Mouse (Mus musculus): ENCODE results near the gene Atp2b1. TPM values are rescaled to one million over a fixed set of nuclear protein-coding genes. Genes with fewer than 3 reads are reported as not detected.
"Not testable (repeated sequence)": the region's sequence is repeated elsewhere in the genome, so short reads cannot be mapped to it uniquely, and the experiment has no call there.

The Atp2b1 gene
- total RNA-seq, 2 experiments from 2014 or later, result 1,023 to 1,033 TPM

GRCm38 (mm10) chr10:98962092-98962491 is 47.9 kb downstream of the Atp2b1 start:
- no peak for DNase-seq

DNA sequence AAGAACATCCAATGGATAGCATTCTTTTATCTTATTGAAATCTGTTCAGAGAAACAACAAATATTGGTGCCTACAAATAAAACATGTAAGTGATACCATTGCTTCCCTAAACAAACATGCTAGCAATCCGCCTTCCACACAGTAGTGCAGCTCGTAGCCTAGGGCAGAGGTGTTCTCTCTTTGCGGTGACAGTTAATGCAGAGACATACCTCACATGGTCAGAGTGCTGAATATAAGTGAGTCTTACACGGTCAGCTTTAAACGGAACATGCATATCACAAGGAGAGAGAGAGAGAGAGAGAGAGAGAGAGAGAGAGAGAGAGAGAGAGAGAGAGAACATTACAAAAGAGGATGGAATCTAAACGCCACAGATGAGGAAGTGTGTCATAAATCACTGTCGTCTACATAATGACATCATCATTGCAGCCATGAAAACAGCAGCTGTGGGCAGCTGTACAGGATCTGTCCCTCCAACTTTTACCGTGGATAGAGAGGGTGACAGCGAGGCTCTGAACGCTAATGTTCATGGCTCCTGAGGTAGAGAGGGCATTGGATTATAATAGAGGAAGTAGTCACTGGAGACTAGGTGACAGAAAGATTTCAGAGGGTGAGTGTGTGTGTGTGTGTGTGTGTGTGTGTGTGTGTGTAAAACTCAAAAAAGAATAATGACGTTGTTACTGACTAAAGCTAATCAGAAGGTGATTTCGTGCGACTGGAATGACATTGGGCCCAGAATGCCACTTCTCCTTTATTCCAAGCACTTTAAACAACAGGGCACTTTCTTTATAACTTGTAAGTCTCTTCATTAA is 52.4 kb downstream of the Atp2b1 start:
- no peak for DNase-seq

DNA sequence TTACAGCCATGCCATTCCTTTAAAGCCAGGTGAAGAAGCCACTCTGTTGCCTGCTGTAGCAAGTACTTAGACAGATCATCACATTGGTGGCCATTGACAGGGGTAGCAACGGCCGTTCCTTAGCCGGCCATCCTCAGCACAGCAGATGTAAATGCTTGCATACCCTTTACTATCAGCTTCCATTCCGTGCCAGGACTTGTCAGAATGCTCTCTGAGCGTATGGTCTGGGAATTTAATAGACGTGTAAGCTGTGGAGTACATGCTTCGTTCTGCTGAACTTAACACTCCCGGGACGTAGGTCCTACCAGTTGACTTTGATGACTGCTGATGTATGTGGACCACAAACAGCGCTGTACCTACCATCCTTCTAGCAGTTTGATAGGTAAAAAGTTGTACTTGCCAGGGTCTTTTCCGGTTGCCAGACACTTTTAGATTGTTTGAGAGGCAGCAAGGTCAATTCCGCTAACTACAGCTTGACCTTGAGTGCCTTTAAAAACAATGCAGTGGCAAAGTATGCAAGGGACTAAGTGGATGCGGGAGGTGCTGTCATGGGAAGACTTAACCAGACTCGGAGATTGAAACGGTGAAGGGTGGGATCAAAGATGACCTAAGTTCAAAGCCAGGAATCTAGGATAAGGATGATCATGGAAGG is 53.2 kb downstream of the Atp2b1 start:
- no peak for DNase-seq

DNA sequence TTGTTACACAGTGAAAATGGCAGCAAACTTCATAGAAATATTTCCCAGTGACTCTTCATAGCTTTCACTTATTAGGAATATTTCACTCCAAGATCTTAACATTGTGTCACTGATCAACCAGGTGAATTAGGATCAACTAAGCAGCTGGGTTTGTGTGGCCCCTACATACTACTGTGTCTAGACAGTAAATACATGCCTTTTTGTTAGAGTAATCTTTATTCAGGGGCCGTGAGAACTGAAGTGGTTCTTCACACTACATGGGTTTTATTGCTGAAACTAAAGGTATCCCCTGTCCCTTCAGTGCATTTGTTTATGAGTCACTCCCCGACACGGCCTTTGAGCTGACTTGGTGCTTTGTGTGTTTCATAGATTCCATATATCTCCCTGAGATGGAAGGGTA is 56.7 kb downstream of the Atp2b1 start:
- no peak for DNase-seq

DNA sequence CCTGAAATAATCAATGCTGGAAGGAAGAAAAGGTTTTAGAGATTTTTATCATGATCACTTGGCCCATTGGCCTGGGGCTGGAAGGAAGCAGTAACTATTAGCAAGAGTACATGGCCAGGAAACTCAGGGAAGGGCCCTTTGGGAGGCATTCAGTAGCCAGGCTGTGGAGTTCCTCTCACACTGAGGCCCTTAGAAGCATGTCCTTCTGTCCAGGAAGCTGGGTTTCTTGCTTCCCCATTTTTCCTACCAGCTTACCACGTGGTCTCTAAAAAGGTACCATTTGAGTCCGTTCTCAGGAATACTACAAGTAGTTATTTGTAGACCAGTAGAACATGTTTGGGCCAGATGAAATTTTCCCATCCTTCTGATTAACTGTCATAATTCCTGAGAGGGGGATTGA is 58.2 kb downstream of the Atp2b1 start:
- DNase-seq, result no peak

- no peak for DNase-seq
Observed at GRCm38 (mm10) chr10:98972912-98973605, 58.9 kb downstream of the Atp2b1 start.

- DNase-seq, result no peak
Observed at GRCm38 (mm10) chr10:98974645-98975044, 60.4 kb downstream of the Atp2b1 start.

GRCm38 (mm10) chr10:98975611-98976010 is 61.4 kb downstream of the Atp2b1 start:
- DNase-seq, result no peak

- DNase-seq, result no peak
Observed at GRCm38 (mm10) chr10:98976877-98977494, 62.8 kb downstream of the Atp2b1 start.

DNA sequence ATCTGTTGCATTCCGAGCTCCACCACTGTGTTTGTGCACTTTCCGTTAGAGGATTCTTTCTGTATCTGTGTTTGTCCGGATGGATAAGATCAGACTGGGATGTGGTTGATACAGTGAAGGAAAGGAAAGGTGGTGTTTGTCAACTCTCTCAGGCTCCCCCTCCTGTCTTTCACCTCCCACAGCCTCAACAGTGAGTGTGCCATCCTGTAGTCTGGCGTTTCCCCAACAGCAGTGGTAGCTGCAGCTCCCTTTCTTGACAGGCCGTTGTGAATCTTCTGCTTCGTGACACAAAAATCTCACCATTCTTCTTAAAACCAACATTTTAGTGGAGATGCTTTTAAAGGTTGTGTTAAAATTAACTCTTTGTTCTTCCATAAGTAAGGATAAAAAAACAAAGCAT is 64.6 kb downstream of the Atp2b1 start:
- DNase-seq, result no peak

DNA sequence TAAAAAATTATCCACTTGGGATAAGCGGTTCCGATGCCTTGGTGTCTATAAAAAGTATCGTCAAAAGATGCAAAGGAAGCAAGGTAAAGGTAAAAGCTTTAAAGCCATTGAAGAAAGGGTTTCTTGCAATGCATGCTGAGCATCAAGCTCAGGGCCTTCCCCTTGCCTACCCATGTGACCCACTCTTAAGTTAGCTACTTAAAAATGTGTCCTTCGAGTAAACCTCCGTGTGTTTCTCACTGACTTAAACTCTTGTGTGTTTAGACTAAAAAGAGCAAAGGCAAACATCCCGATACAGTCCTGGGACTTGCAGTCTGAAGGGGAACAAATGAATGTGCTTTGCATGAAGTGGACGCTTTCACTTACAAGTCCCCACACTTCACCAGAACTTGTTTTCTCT is 65.1 kb downstream of the Atp2b1 start:
- DNase-seq, result no peak

GRCm38 (mm10) chr10:98979951-98980350 is 65.7 kb downstream of the Atp2b1 start:
- DNase-seq, result no peak

GRCm38 (mm10) chr10:98991964-98992363 is 77.8 kb downstream of the Atp2b1 start:
- no peak for DNase-seq

- DNase-seq, result no peak
Observed at GRCm38 (mm10) chr10:98993186-98993585, 79.0 kb downstream of the Atp2b1 start.

DNA sequence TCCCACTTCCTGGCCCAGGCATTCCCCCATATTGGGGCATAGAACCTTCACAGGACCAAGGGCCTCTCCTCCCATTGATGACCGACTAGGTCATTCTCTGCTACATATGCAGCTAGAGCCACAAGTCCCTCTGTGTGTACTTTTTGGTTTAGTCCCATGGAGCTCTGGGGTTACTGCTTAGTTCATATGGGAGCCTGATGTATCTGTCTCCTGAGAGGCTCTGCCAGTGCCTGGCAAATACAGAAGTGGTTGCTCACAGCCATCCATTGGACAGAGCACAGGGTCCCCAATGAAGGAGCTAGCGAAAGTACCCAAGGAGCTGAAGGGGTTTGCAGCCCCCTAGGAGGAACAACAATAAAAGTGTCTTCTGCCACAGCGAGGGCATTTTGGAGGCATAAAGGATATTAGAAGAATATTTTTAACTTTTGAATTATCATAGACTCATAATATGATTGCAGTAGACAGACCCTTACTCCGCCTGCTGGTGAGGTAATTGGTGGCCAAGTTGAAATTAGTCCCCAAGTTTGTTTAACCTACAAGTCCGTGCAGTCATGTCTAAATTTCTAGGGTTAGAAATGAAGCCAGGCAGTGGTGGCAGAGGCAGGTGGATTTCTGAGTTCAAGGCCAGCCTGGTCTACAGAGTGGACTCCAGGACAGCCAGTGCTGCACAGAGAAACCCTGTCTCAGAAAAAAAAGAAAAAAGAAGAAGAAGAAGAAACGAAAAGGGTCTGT is 81.0 kb downstream of the Atp2b1 start:
- not testable (repeated sequence) for DNase-seq

DNA sequence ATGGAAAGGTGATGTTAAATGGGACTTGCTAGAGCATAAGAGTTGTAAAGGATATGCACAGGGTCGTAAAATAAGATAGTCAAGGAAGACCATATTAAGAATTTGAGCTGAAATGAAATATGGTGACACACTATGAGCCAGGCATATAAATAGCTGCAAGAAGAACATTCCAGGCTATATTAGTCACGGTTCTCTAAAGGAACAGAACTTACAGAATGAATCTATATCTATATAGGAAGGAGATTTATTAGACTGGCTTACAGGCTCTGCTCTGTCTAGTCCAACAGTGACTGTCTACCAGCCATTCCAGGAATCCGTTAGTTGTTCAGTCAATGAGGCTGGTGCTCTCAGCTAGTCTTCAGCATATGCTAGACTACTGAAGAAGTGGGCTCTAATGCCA is 90.7 kb downstream of the Atp2b1 start:
- no peak for DNase-seq

- DNase-seq, result no peak
Observed at GRCm38 (mm10) chr10:99011084-99011483, 96.9 kb downstream of the Atp2b1 start.

DNA sequence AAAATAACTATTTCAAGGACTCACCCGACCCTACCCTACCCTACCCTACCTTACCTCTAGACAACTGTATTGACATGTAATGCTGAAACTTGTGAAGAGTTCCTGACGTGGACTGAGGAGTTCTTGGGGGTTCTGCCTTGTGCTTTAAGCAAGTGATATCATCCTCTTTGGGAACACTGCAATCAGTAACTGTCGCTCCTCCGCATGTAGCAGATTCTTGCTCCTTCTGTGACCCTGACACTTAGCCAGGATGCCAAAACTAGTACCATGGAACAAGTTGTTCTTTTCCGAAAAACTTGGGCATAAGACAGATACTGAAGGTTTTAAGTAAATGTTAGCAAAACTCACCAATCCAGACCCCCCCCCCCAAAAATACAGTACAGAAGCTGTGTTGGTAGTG is 97.9 kb downstream of the Atp2b1 start:
- DNase-seq, result no peak

GRCm38 (mm10) chr10:99014737-99015136 is 100.5 kb downstream of the Atp2b1 start:
- DNase-seq, result no peak

DNA sequence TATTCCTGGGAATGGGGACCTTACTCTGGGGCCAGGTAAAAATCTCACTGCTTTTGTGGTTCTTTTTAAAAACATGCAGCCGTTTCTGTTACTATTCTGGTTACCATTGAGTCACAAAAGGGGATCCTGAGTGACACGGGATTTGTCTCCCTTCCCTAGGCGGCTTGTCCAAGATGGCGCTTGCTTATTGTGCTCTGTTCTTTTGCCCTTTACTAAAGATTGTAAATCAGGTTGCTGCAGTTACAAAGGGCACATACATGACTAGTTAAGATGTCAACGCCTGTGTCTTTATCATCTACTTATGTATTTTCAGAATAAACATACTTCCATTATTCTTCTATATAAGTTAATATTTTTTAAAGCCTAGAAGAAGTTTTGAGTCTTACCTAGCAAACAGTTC is 102.8 kb downstream of the Atp2b1 start:
- DNase-seq, result no peak

DNA sequence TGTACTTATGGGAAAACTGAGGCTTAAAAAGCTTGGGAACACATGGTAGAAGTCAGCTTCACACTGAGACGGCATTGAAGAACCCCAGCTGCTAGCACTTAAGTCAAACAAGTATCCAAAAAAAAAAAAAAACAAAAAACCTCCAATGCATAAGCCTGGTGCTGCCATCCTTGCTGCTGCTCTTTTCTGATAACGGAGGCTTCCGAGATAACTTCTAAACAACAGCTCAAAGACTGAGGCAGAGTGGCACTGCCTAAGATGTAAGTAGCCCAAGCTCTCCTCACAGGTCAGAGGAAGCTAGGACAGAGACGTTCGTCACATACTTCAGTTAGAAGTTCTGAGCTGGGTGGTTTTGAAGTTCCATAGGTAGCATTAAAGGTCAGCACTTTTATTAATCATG is 113.3 kb downstream of the Atp2b1 start:
- no peak for DNase-seq

GRCm38 (mm10) chr10:99029844-99030243 is 115.6 kb downstream of the Atp2b1 start:
- DNase-seq, result no peak

Data from layer of hippocampus, postnatal 36 days (tissue).